23 mouse cellular contexts compared by ENCODE assay signal in genomic region chr9:6286770-6287169, GRCm38 (mm10). TPM values are rescaled to one million over a fixed set of nuclear protein-coding genes. Genes with fewer than 3 reads are reported as not detected.
DNase-seq lines count a peak whose midpoint lies in the region; ATAC-seq lines count a peak whose summit lies in the region.
"Had no signal": no experiment of that assay in that cellular context is flagged by ENCODE, and none has a peak within 500 bp of the region (broad histone marks: within the 10 kb centered on the region; RNA-seq: fewer than 3 reads in every experiment).

No protein-coding gene starts in this region.

- no peaks in the 10 kb centered on the region for H3K4me1 ChIP-seq in hindbrain, embryonic 11.5 days (replicated peaks; ENCODE audit: control insufficient read depth, insufficient read depth, low read length)
- peaks cover 10% of the 10 kb centered on the region for H3K4me1 ChIP-seq in hindbrain, embryonic 10.5 days (replicated peaks)
- peaks cover 5% of the 10 kb centered on the region; the same call in 1 of the 2 replicates for H3K4me1 ChIP-seq in midbrain, embryonic 13.5 days (replicated peaks)
- H3K4me1 ChIP-seq in midbrain, embryonic 10.5 days, result peaks cover 13% of the 10 kb centered on the region
- no peaks in the 10 kb centered on the region for H3K4me1 ChIP-seq in forebrain, embryonic 14.5 days (ENCODE audit: control insufficient read depth, insufficient read depth, low read length)
- no peaks in the 10 kb centered on the region for H3K4me1 ChIP-seq in liver, embryonic 11.5 days (replicated peaks; ENCODE audit: control insufficient read depth, insufficient read depth, low read length)
- H3K4me1 ChIP-seq: intestine, embryonic 15.5 days had no signal

- intact Hi-C loops in heart, postnatal 36 days (cut with DNase I), result no loop called here
- intact Hi-C loops in heart, postnatal 14 days (cut with DNase I), result no loop called here

- H3K27ac ChIP-seq in hindbrain, embryonic 11.5 days (ENCODE audit: low read depth, low read length), result no peak overlapping the region
- no peak overlapping the region for H3K27ac ChIP-seq in hindbrain, embryonic 10.5 days
- no peak overlapping the region for H3K27ac ChIP-seq in midbrain, embryonic 13.5 days
- H3K27ac ChIP-seq in midbrain, embryonic 10.5 days (replicated peaks), result no peak overlapping the region
- H3K27ac ChIP-seq in forebrain, embryonic 14.5 days (ENCODE audit: low read depth, low read length), result no peak overlapping the region
- no peak overlapping the region for H3K27ac ChIP-seq in liver, embryonic 11.5 days (ENCODE audit: low read depth, low read length)
- H3K27ac ChIP-seq: intestine, embryonic 15.5 days had no signal

- H3K27me3 ChIP-seq in hindbrain, embryonic 11.5 days (ENCODE audit: control insufficient read depth, insufficient read depth, low read length), result no peaks in the 10 kb centered on the region
- H3K27me3 ChIP-seq in hindbrain, embryonic 10.5 days (ENCODE audit: insufficient read depth, poor library complexity, severe bottlenecking), result no peaks in the 10 kb centered on the region
- H3K27me3 ChIP-seq in midbrain, embryonic 13.5 days, result no peaks in the 10 kb centered on the region
- no peaks in the 10 kb centered on the region for H3K27me3 ChIP-seq in midbrain, embryonic 10.5 days (ENCODE audit: low read depth, poor library complexity, severe bottlenecking)
- H3K27me3 ChIP-seq in forebrain, embryonic 14.5 days (replicated peaks; ENCODE audit: control insufficient read depth, insufficient read depth, low read length), result no peaks in the 10 kb centered on the region
- no peaks in the 10 kb centered on the region for H3K27me3 ChIP-seq in liver, embryonic 11.5 days (replicated peaks; ENCODE audit: control insufficient read depth, insufficient read depth, low read length)
- H3K27me3 ChIP-seq: intestine, embryonic 15.5 days had no signal

- no peaks in the 10 kb centered on the region for H3K9me3 ChIP-seq in hindbrain, embryonic 11.5 days (ENCODE audit: control insufficient read depth, low read length)
- no peaks in the 10 kb centered on the region for H3K9me3 ChIP-seq in hindbrain, embryonic 10.5 days
- H3K9me3 ChIP-seq in midbrain, embryonic 13.5 days, result no peaks in the 10 kb centered on the region
- H3K9me3 ChIP-seq in midbrain, embryonic 10.5 days (replicated peaks), result no peaks in the 10 kb centered on the region
- H3K9me3 ChIP-seq in forebrain, embryonic 14.5 days (replicated peaks; ENCODE audit: control insufficient read depth, low read length), result no peaks in the 10 kb centered on the region
- H3K9me3 ChIP-seq in liver, embryonic 11.5 days (ENCODE audit: control insufficient read depth, low read length), result no peaks in the 10 kb centered on the region
- H3K9me3 ChIP-seq: intestine, embryonic 15.5 days had no signal

- H3K4me3 ChIP-seq in hindbrain, embryonic 11.5 days (ENCODE audit: low read depth, low read length), result no peak overlapping the region
- H3K4me3 ChIP-seq in hindbrain, embryonic 10.5 days, result no peak overlapping the region
- H3K4me3 ChIP-seq in midbrain, embryonic 13.5 days (replicated peaks), result no peak overlapping the region
- no peak overlapping the region for H3K4me3 ChIP-seq in midbrain, embryonic 10.5 days
- H3K4me3 ChIP-seq in forebrain, embryonic 14.5 days (ENCODE audit: low read depth, low read length), result no peak overlapping the region
- H3K4me3 ChIP-seq in liver, embryonic 11.5 days (ENCODE audit: low read depth, low read length), result no peak overlapping the region
- H3K4me3 ChIP-seq: erythroblast, embryonic 14.5 days; intestine, embryonic 15.5 days; myocyte had no signal

- peak; percentile 69 for ATAC-seq in hindbrain, embryonic 11.5 days (ENCODE audit: low FRiP score)
- peak; percentile 69 for ATAC-seq in midbrain, embryonic 13.5 days
- ATAC-seq in forebrain, embryonic 14.5 days, result peak; percentile 50
- no peak for ATAC-seq in liver, embryonic 11.5 days (replicated peaks; ENCODE audit: low FRiP score)
- ATAC-seq: intestine, embryonic 15.5 days had no signal

- H3K9ac ChIP-seq in hindbrain, embryonic 11.5 days (ENCODE audit: low read depth, low read length), result no peak overlapping the region
- no peak overlapping the region for H3K9ac ChIP-seq in midbrain, embryonic 13.5 days (replicated peaks)
- no peak overlapping the region for H3K9ac ChIP-seq in forebrain, embryonic 14.5 days (ENCODE audit: low read length)
- no peak overlapping the region for H3K9ac ChIP-seq in liver, embryonic 11.5 days (ENCODE audit: low read depth, low read length)
- H3K9ac ChIP-seq: intestine, embryonic 15.5 days had no signal

- DNase-seq in hindbrain, embryonic 11.5 days (ENCODE audit: low spot score), result no peak
- no peak for DNase-seq in hindbrain, embryonic 10.5 days (ENCODE audit: low spot score)
- no peak for DNase-seq in midbrain, embryonic 10.5 days (ENCODE audit: low spot score)
- DNase-seq in forebrain, embryonic 14.5 days (ENCODE audit: low spot score), result peak; percentile 2
- no peak for DNase-seq in liver, embryonic 11.5 days (ENCODE audit: low spot score)
- DNase-seq in heart, postnatal 36 days, result no peak
- DNase-seq in heart, postnatal 14 days, result no peak
- DNase-seq: adrenal gland, postnatal 25 days; cerebellum, adult 2 months; liver; lung, adult 18-20 months; retina, postnatal 1 day had no signal

- no peak overlapping the region for H3K4me2 ChIP-seq in hindbrain, embryonic 11.5 days (replicated peaks; ENCODE audit: low read depth, low read length)
- H3K4me2 ChIP-seq in midbrain, embryonic 13.5 days (replicated peaks), result no peak overlapping the region
- no peak overlapping the region for H3K4me2 ChIP-seq in forebrain, embryonic 14.5 days (ENCODE audit: low read length)
- H3K4me2 ChIP-seq in liver, embryonic 11.5 days, result no peak overlapping the region
- H3K4me2 ChIP-seq: heart, embryonic 11.5 days; intestine, embryonic 15.5 days had no signal

- 55% methylated on average over 1 of the region's 1 CpGs for WGBS in hindbrain, embryonic 11.5 days
- 63% methylated on average over 1 of the region's 1 CpGs for WGBS in hindbrain, embryonic 10.5 days
- WGBS in midbrain, embryonic 13.5 days, result 46% methylated on average over 1 of the region's 1 CpGs
- WGBS in midbrain, embryonic 10.5 days, result 41% methylated on average over 1 of the region's 1 CpGs
- 7% methylated on average over 1 of the region's 1 CpGs for WGBS in forebrain, embryonic 14.5 days
- WGBS in liver, embryonic 11.5 days, result 77% methylated on average over 1 of the region's 1 CpGs

- H3K36me3 ChIP-seq in hindbrain, embryonic 11.5 days (ENCODE audit: control insufficient read depth, insufficient read depth, low read length), result no peaks in the 10 kb centered on the region
- no peaks in the 10 kb centered on the region for H3K36me3 ChIP-seq in hindbrain, embryonic 10.5 days
- no peaks in the 10 kb centered on the region for H3K36me3 ChIP-seq in midbrain, embryonic 13.5 days
- no peaks in the 10 kb centered on the region for H3K36me3 ChIP-seq in midbrain, embryonic 10.5 days
- no peaks in the 10 kb centered on the region for H3K36me3 ChIP-seq in forebrain, embryonic 14.5 days (ENCODE audit: control insufficient read depth, insufficient read depth, low read length)
- no peaks in the 10 kb centered on the region for H3K36me3 ChIP-seq in liver, embryonic 11.5 days (ENCODE audit: control insufficient read depth, insufficient read depth, low read length)
- H3K36me3 ChIP-seq: intestine, embryonic 15.5 days had no signal

RNA-seq across cellular contexts. Expression of gene Ddi1, which starts 17.1 kb away (rescaled TPM):
- 0.01 and 0.08 TPM in 2 replicates for polyA plus RNA-seq in hindbrain, embryonic 11.5 days (2014; fragmentation: Nextera tagmentation; extraction: Ambion mirVana)
- polyA plus RNA-seq in hindbrain, embryonic 10.5 days (2016; fragmentation: Nextera tagmentation; extraction: Ambion mirVana), result 0.03 TPM in 1 of 2 replicates, not detected in the other
- polyA plus RNA-seq in midbrain, embryonic 13.5 days (2015; fragmentation: Nextera tagmentation; extraction: Ambion mirVana), result 0.03 TPM in 1 of 2 replicates, not detected in the other
- polyA plus RNA-seq in midbrain, embryonic 10.5 days (2016; fragmentation: Nextera tagmentation; extraction: Ambion mirVana), result 0.04 and 0.05 TPM in 2 replicates
- not detected in 2 replicates for polyA plus RNA-seq in forebrain, embryonic 14.5 days (2014; fragmentation: Nextera tagmentation; extraction: Ambion mirVana)
- 0.03 and 0.11 TPM in 2 replicates for polyA plus RNA-seq in liver, embryonic 11.5 days (2014; fragmentation: Nextera tagmentation; extraction: Ambion mirVana)
- total RNA-seq in heart, postnatal 36 days (2021), result not detected
- total RNA-seq in heart, postnatal 14 days (2021), result not detected
- total RNA-seq: adrenal gland, postnatal 25 days; gastrocnemius, postnatal 4 days; heart, postnatal 25 days; layer of hippocampus, postnatal 14 days; left cerebral cortex, postnatal 36 days; megakaryocyte-erythroid progenitor cell, adult 5-6 weeks; neutrophil, adult 5-6 weeks had no signal
- polyA plus RNA-seq: cerebellum, adult 2 months; erythroblast, embryonic 14.5 days had no signal
